Mouse (Mus musculus): Measurements from ENCODE around the gene Bcl2l1.

The Bcl2l1 gene

DNA sequence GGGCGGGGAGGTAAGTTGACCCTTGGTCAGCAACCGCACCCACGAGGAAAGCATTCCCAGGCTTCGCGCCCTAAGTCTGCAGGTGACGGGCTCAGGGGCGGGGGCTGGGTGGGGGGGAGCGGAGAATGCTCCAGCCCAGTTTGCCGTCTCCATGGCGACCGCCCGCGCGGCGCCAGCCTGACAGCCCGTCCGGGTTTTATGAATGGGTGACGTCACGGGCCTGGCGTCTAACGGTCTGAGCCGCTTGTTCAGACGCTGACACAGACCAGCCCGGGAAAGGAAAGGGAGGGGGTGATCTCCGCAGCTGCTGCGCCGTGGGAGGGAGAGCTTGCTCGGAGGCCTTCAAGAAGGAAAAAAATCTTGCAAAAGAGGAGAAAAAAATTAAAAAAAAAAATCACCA is 96.5 kb downstream of the Bcl2l1 start:
- peak; percentile 95 for DNase-seq

DNA sequence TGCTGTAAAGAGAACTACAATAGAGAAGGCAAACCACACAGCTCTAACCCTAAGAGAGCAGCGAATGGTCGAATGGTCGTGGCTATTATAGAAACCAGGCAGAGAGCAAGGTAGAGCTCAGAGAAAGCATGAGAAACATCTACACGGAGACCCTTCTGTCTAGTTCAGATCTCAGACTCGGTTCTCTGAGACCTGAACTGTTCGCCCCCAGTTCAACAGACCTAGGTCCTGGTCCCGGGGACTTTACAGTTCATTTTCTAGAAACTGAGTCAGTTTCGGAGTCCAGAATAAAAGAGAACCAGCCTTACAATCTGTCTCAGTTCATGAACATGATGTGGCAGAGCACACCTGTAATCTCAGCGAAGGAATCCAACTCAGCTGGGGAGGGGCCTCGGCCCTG is 97.0 kb downstream of the Bcl2l1 start:
- DNase-seq, result no peak

DNA sequence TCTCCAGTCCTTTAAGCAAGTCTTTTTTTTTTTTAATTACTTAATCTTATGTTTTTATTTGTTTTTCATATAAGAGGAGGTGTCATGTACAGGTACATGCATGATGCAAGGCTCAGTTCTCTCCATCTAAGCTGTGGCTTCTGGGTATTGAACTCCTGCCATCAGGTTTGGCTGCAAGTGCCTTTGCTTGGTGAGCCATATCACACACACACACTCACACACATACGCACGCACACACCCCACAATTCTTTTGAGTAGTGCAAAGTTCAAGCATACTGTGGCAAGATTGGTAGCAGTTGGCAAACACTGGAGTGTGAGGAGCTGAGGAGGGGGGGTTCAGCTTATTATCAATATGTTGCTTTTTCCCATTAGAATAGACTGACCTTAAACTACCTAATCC is 98.3 kb downstream of the Bcl2l1 start:
- DNase-seq, result no peak
